Mouse (Mus musculus) stomach, embryonic 16.5 days (tissue): Measurements from ENCODE around the gene Usp30. TPM values are rescaled to one million over a fixed set of nuclear protein-coding genes. Genes with fewer than 3 reads are reported as not detected.

Source experiments
- ATAC-seq: fragments of 200-750 bp; cut with Nextera tagmentation; 2 replicates; pipeline ENCODE4 v1.8.0; 2017; ENCODE audit warnings: moderate number of reproducible peaks, moderate TSS enrichment; ENCODE audit not compliant: insufficient read depth, low FRiP score
- H3K27ac ChIP-seq: fragments of 300-500 bp; sonication (generic); 2 replicates; pipeline ENCODE4 v1.5.1; 2014; ENCODE audit warnings: low read length
- H3K27me3 ChIP-seq: fragments of 300-500 bp; sonication (generic); 2 replicates; pipeline ENCODE4 v1.6.1; 2014; ENCODE audit warnings: low read length, control low read depth, mixed read lengths; ENCODE audit not compliant: control insufficient read depth, insufficient read depth
- H3K36me3 ChIP-seq: fragments of 300-500 bp; sonication (generic); 2 replicates; pipeline ENCODE4 v1.6.1; 2014; ENCODE audit warnings: low read length; ENCODE audit not compliant: control insufficient read depth, insufficient read depth
- H3K4me1 ChIP-seq: fragments of 300-500 bp; sonication (generic); 2 replicates; pipeline ENCODE4 v1.6.1; 2014; ENCODE audit warnings: low read length, control low read depth, mixed read lengths; ENCODE audit not compliant: control insufficient read depth, insufficient read depth
- H3K4me2 ChIP-seq: fragments of 300-500 bp; sonication (generic); 2 replicates; pipeline ENCODE4 v1.6.1; 2014; ENCODE audit warnings: low read depth, low read length, mixed read lengths
- H3K4me3 ChIP-seq: fragments of 300-500 bp; sonication (generic); replicated peaks from 2 replicates; pipeline ENCODE4 v1.5.1; 2014; ENCODE audit warnings: mild to moderate bottlenecking, low read length
- H3K9ac ChIP-seq: fragments of 300-500 bp; sonication (generic); 2 replicates; pipeline ENCODE4 v1.6.1; 2014; ENCODE audit warnings: low read length
- H3K9me3 ChIP-seq: fragments of 300-500 bp; sonication (generic); replicated peaks from 2 replicates; pipeline ENCODE4 v1.6.1; 2016; ENCODE audit warnings: low read length, control low read depth; ENCODE audit not compliant: control insufficient read depth
- WGBS: fragments of 180-500 bp; shearing (Covaris S2); extraction: QIAGEN DNeasy Blood & Tissue Kit; methylation state at CpG from one replicate; pipeline ENCODE4 v1.1.7; 2014; 5-methylcytosine and 5-hydroxymethylcytosine counted together
- polyA plus RNA-seq: library from polyadenylated mRNA; unstranded; fragments of >200 nt; fragmentation: Nextera tagmentation; extraction: Ambion mirVana; gene quantifications from 2 replicates; pipeline ENCODE4 v1.2.1, GENCODE M21; 2015

The Usp30 gene
- polyA plus RNA-seq, 1 experiment from 2014 or later = 11.0 TPM

DNA sequence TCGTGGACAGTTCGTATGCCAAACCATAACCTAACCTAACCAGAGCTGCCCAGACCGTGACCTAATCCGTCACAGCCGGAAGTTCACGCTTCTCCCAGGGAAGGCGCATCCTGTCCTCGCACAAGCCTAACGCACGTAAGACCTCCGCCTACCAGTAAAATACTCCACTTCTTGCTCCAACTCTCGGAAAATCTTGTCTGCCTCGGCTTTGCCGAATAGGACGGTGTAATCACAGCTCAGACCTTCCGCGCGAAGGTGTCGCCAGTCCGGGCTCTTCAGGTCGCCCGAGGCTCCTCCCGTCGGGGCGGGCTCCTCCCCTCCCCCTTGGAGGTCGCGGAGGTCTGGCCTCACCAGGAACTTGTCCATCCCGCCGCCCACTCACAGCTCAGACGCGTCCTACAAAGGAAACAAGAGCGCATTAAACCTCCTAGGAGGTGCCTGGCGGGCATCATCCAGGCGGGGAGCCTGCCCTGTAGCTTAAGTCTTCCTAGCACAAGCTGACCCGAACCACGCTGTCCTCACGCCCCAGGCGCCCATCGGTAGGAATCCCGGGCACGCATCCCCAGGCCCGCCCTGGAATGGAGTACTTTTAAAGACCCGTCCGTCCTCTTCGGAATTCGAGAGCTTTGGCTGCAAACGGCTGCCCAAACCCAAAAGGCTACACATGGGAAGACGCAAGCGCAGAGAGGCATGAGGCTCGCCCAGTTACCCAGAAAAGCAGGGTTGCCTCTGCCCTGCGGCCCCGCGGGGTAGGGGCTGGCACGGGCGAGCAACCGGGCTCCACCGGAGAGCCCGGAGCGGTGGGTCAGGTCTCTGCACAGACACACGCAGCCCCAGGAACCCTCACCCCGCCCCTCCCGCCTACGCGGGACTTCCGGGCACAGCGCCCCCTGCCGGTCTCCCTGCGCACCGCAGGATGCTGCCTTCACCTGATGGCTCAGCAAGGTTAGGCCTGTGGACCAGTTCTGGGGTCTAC is 62.4 kb downstream of the Usp30 start, which contains the start of gene Alkbh2:
Gene Alkbh2 (minus strand): TSS at position 845 of the 976 bp plus-strand sequence.
- 1% methylated on average over 69 of the region's 69 CpGs for WGBS
- peak within 1 kb of the TSS; percentile 78 for H3K4me3 ChIP-seq
- H3K9ac ChIP-seq = peak within 1 kb of the TSS; percentile 83
- peak within 1 kb of the TSS; percentile 93 for H3K27ac ChIP-seq
- no peaks in the 10 kb centered on the region for H3K27me3 ChIP-seq
- no peaks in the 10 kb centered on the region; the same call in 1 of the 2 replicates for H3K36me3 ChIP-seq
- H3K9me3 ChIP-seq = no peaks in the 10 kb centered on the region
- peak; percentile 30; the same call in 1 of the 2 replicates for ATAC-seq
- peaks cover 18% of the 10 kb centered on the region for H3K4me1 ChIP-seq
- peak within 1 kb of the TSS; percentile 98 for H3K4me2 ChIP-seq

DNA sequence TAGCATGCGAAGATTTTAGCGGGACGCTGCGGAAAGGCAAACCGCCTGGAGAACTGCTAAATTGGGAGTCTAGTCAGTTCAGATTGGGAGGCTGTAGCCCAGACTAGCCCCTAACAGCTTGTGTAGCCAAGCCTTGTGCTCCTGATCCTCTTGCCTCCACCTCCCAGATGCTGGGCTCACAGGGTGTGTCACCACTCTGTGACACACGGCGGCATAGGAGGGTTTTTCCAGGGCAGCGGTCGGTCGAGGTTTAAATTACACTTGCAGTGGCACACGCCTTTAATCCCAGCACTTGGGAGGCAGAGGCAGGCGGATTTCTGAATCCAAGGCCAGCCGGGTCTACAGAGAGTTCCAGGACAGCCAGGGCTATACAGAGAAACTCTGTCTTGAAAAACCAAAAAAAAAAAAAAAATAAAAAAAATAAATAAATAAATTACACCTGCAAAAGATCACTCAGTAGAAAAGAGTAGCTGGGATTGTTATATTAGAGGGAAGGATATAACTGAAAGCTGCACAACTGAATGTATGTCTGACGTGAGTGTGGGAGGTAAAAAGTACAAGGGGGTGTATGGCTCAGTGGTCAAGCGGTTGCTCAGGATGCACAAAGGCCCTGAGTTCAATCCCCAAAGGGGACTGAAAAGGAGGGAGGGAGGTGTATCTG is 64.4 kb downstream of the Usp30 start:
- H3K9ac ChIP-seq = peak overlapping the region; percentile 66; the same call in 1 of the 2 replicates
- H3K4me1 ChIP-seq = peaks cover 35% of the 10 kb centered on the region
- peak overlapping the region; percentile 63 for H3K4me3 ChIP-seq
- no peak for ATAC-seq
- H3K27ac ChIP-seq = no peak overlapping the region
- WGBS = 75% methylated on average over 15 of the region's 15 CpGs
- no peaks in the 10 kb centered on the region for H3K9me3 ChIP-seq
- H3K27me3 ChIP-seq = no peaks in the 10 kb centered on the region
- H3K4me2 ChIP-seq = peak overlapping the region; percentile 91
- no peaks in the 10 kb centered on the region for H3K36me3 ChIP-seq

DNA sequence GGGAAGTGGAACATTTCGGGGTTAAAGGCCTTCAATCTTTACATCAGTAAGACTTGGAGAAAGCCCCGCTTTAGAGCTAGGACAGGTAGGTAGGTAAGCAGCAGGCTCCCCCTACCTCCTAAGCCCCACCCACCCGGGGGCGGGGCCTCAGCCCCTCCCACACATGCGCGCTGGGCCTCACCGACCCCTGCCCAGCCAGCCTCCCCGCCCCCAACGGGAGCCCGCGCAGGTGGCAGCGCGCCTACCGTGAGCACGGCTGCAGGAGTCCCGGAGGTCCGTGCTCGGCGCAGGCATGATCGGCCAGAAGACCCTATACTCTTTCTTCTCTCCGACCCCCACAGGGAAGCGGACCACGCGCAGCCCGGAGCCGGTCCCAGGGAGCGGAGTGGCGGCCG is 64.9 kb downstream of the Usp30 start, which contains the start of gene Ung:
Gene Ung (plus strand): TSS at position 176 of the 395 bp plus-strand sequence.
- Histone ChIP-seq H3K27ac (peak within 1 kb of the TSS; percentile 70), H3K27me3 (no peaks in the 10 kb centered on the region), H3K9me3 (no peaks in the 10 kb centered on the region), H3K9ac (peak within 1 kb of the TSS; percentile 69), H3K4me2 (peak within 1 kb of the TSS; percentile 91), H3K36me3 (no peaks in the 10 kb centered on the region), H3K4me1 (peaks cover 35% of the 10 kb centered on the region), H3K4me3 (peak within 1 kb of the TSS; percentile 63)
- WGBS = 1% methylated on average over 29 of the region's 29 CpGs
- peak; percentile 9; the same call in 1 of the 2 replicates for ATAC-seq

DNA sequence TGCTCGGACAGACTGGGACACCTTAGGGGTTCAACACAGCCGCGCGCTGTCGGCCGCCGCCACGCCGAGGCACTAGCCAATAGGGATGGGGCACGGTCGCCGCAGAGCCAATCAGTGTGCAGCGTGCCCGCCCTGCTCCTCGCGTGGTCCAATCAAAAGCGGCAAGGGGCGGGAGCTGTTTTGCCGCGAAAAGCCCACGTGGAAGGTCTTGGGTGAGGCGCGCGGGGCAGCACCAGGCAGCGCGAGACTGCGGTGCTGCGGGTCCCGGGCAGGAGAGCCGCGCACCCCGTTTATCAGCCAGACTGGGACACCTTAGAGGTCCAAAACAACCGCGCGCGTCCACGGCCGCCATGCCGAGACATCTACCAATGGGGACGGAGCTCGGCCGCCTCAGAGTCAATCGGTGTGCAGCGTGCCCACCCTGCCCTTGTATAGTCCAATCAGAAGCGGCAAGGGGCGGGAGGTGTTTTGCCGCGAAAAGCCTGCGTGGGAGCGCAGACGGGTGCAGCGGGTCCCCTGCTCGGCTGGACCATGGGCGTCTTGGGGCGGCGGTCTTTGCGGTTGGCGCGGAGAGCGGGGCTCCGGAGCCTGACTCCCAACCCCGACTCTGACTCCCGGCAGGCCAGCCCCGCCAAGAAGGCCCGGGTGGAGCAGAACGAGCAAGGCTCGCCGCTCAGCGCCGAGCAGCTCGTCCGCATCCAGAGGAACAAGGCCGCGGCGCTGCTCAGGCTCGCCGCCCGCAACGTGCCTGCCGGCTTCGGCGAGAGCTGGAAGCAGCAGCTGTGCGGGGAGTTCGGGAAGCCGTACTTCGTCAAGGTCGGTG is 65.6 kb downstream of the Usp30 start:
- Histone ChIP-seq H3K9ac (peak overlapping the region; percentile 69), H3K4me1 (peaks cover 35% of the 10 kb centered on the region), H3K4me3 (peak overlapping the region; percentile 63), H3K27me3 (no peaks in the 10 kb centered on the region), H3K9me3 (no peaks in the 10 kb centered on the region), H3K27ac (peak overlapping the region; percentile 70), H3K4me2 (peak overlapping the region; percentile 91), H3K36me3 (no peaks in the 10 kb centered on the region)
- ATAC-seq = peak; percentile 96
- under 1% methylated on average over 87 of the region's 87 CpGs for WGBS

DNA sequence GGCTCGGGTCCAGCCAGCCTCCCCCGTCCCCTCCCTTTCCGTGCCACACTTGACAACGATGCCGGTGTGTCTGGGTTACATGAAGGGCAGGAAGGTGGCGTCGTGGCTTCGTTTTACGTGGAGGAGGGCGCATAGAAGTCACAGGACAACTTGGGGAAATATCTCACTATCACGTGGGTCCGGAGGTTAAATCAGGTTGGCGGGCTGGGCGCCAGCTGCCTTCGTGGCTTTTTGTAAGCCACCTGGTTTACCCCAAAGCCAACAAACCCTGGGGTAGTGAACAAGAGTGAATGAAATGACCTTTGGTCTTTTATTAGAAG is 66.2 kb downstream of the Usp30 start:
- Histone ChIP-seq H3K9me3 (no peaks in the 10 kb centered on the region), H3K4me1 (peaks cover 35% of the 10 kb centered on the region), H3K36me3 (no peaks in the 10 kb centered on the region), H3K9ac (peak overlapping the region; percentile 69), H3K4me2 (peak overlapping the region; percentile 91), H3K27me3 (no peaks in the 10 kb centered on the region), H3K4me3 (peak overlapping the region; percentile 63), H3K27ac (peak overlapping the region; percentile 70)
- ATAC-seq = no peak
- WGBS = under 1% methylated on average over 15 of the region's 15 CpGs

DNA sequence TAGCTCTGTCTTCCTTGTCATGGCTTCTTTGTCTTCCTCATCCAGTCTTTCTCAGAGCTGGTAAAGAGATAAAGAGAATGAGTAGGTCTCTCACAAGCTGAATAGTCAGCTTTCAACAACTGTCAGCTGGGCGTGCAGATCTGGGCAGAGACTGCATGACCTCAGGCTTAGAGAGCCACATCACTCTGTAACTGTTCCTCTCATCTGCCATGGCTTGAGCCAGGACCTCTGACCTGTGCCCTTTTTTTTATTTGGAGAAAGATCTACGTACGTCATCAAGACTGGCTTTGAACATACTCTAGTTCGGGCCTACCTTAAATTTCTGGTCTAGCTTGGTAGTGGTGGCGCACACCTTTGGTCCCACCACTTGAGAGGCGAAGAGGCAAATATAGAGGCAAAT is 67.6 kb downstream of the Usp30 start:
- peaks cover 34% of the 10 kb centered on the region for H3K4me1 ChIP-seq
- no peak overlapping the region for H3K27ac ChIP-seq
- H3K9me3 ChIP-seq = no peaks in the 10 kb centered on the region
- H3K9ac ChIP-seq = no peak overlapping the region
- H3K36me3 ChIP-seq = no peaks in the 10 kb centered on the region
- 88% methylated on average over 6 of the region's 6 CpGs for WGBS
- no peaks in the 10 kb centered on the region for H3K27me3 ChIP-seq
- H3K4me3 ChIP-seq = no peak overlapping the region
- ATAC-seq = no peak
- H3K4me2 ChIP-seq = no peak overlapping the region

DNA sequence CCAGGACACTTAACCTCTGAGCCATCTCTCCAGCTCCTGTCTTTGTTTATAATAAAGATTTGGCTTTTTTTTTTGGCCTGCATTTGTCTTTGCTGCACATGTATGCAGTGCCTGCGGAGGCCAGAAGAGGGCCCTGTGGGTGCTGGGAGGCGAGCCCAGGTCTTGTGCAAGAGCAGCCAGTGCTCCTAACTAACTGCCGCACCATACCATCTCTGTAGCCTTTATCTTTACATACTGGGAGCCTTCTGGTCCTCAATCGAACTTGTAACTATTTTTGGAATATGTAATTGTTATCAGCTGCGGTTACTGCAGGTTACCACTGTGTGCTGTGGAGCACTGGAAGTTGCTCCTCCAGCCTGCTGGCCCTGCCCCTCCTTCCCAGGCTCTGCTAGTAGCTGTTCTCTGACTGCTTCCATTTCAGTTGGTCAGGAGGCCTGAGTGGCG is 68.9 kb downstream of the Usp30 start:
- Histone ChIP-seq H3K27me3 (no peaks in the 10 kb centered on the region), H3K9ac (no peak overlapping the region), H3K4me2 (no peak overlapping the region), H3K4me1 (peaks cover 41% of the 10 kb centered on the region), H3K36me3 (no peaks in the 10 kb centered on the region), H3K27ac (no peak overlapping the region), H3K9me3 (no peaks in the 10 kb centered on the region), H3K4me3 (no peak overlapping the region)
- WGBS = 44% methylated on average over 6 of the region's 6 CpGs
- no peak for ATAC-seq

DNA sequence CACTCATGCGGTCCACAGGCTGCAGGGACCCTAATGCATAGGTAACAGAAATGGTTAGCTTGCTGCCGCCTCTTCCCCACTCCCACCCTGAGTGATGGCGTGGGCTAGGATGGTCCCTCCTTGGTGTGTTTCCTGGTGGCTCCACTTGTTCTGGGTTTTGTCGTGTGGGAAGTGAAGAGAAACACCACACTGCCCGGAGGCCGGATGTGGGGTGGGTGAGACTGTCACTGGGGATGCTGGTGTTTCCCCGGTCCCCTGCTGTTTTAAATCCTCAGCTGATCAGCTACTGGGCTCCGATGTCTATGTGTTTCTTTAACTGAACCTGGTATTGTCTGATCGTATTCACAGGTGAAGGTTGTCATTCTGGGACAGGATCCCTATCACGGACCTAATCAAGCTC is 70.3 kb downstream of the Usp30 start:
- 85% methylated on average over 10 of the region's 10 CpGs for WGBS
- Histone ChIP-seq H3K9me3 (no peaks in the 10 kb centered on the region), H3K4me2 (no peak overlapping the region), H3K27me3 (no peaks in the 10 kb centered on the region), H3K27ac (no peak overlapping the region), H3K9ac (no peak overlapping the region), H3K36me3 (no peaks in the 10 kb centered on the region), H3K4me1 (peaks cover 40% of the 10 kb centered on the region), H3K4me3 (no peak overlapping the region)
- no peak for ATAC-seq
